Mouse (Mus musculus) liver, adult 2 months (tissue): ENCODE measurements around the gene Igfn1. TPM values are rescaled to one million over a fixed set of nuclear protein-coding genes. Genes with fewer than 3 reads are reported as not detected.

Experiments
- DNase-seq: peaks from one replicate; pipeline ENCODE4 v3.0.0-alpha.2; 2011; ENCODE audit warnings: low read depth, low spot score; ENCODE audit errors: extremely low read depth
- H3K27ac ChIP-seq: fragments of 200-500 bp; replicated peaks from 2 replicates; pipeline ENCODE4 v1.5.1; 2012; ENCODE audit warnings: low read depth, mild to moderate bottlenecking, control low read depth, inconsistent platforms, low read length; ENCODE audit not compliant: insufficient read depth
- H3K27me3 ChIP-seq: fragments of 200-500 bp; 2 replicates; pipeline ENCODE4 v1.6.1; 2012; ENCODE audit warnings: mild to moderate bottlenecking, moderate library complexity, low read length, inconsistent platforms; ENCODE audit not compliant: control insufficient read depth, insufficient read depth
- H3K36me3 ChIP-seq: fragments of 200-500 bp; 2 replicates; pipeline ENCODE4 v1.6.1; 2012; ENCODE audit warnings: low read length, inconsistent platforms; ENCODE audit not compliant: control insufficient read depth, insufficient read depth
- H3K4me1 ChIP-seq: fragments of 200-500 bp; 2 replicates; pipeline ENCODE4 v1.6.1; 2011; ENCODE audit warnings: low read length; ENCODE audit not compliant: control insufficient read depth, insufficient read depth
- H3K4me3 ChIP-seq: fragments of 200-500 bp; 2 replicates; pipeline ENCODE4 v1.5.1; 2011; ENCODE audit warnings: low read depth, mild to moderate bottlenecking, control low read depth, low read length, moderate library complexity; ENCODE audit not compliant: insufficient read depth
- H3K79me2 ChIP-seq: fragments of 200-500 bp; 2 replicates; pipeline ENCODE4 v1.6.1; 2012; ENCODE audit warnings: inconsistent platforms, mild to moderate bottlenecking, low read length, moderate library complexity; ENCODE audit not compliant: control insufficient read depth, insufficient read depth
- H3K9ac ChIP-seq: fragments of 200-500 bp; 2 replicates; pipeline ENCODE4 v1.6.1; 2012; ENCODE audit warnings: low read depth, mild to moderate bottlenecking, control low read depth, inconsistent platforms, low read length
- CTCF ChIP-seq: fragments of 200-500 bp; IDR thresholded peaks from 2 replicates; pipeline ENCODE4 v1.5.1; 2011; ENCODE audit warnings: low read depth, low read length, control low read depth
- POLR2A ChIP-seq: fragments of 200-500 bp; IDR thresholded peaks from 2 replicates; pipeline ENCODE4 v1.6.1; 2011; ENCODE audit warnings: low read length, control low read depth; ENCODE audit not compliant: insufficient read depth; ENCODE audit errors: extremely low read depth
- WGBS: fragments of 180-500 bp; shearing (Covaris S2); methylation state at CpG from one replicate; pipeline ENCODE4 v1.1.7; 2018; 5-methylcytosine and 5-hydroxymethylcytosine counted together
- polyA plus RNA-seq: library from polyadenylated mRNA; depleted of rRNA; stranded (reverse); fragments of >200 nt; gene quantifications from 2 replicates; pipeline ENCODE4 v1.2.3, GENCODE M21; 2012
- total RNA-seq: library from RNA; depleted of rRNA; stranded (reverse); fragments of >200 nt; gene quantifications from 2 replicates; pipeline ENCODE4 v1.2.3, GENCODE M21; 2014

The Igfn1 gene
- total and polyA plus RNA-seq, 2 experiments, result not detected

GRCm38 (mm10) chr1:136014796-136015502 lies 8.8 kb upstream of the Igfn1 start:
- Histone ChIP-seq H3K4me3 (no peak overlapping the region), H3K9ac (no peak overlapping the region), H3K27me3 (no peaks in the 10 kb centered on the region), H3K4me1 (no peaks in the 10 kb centered on the region; the same call in 1 of the 2 replicates), H3K27ac (no peak overlapping the region), H3K79me2 (no peaks in the 10 kb centered on the region), H3K36me3 (no peaks in the 10 kb centered on the region)
- WGBS, result 82% methylated on average over 2 of the region's 2 CpGs
- TF ChIP-seq CTCF (no peak), POLR2A (no peak)
- DNase-seq, result no peak

- Histone ChIP-seq H3K4me1 (no peaks in the 10 kb centered on the region; the same call in 1 of the 2 replicates), H3K4me3 (no peak overlapping the region), H3K27me3 (no peaks in the 10 kb centered on the region), H3K36me3 (no peaks in the 10 kb centered on the region), H3K9ac (no peak overlapping the region), H3K27ac (no peak overlapping the region), H3K79me2 (no peaks in the 10 kb centered on the region)
- peak; percentile 80 for DNase-seq
- TF ChIP-seq POLR2A, result no peak
- TF ChIP-seq CTCF, result no peak
- 26% methylated on average over 4 of the region's 4 CpGs for WGBS
Observed at GRCm38 (mm10) chr1:136013513-136013912, 7.4 kb upstream of the Igfn1 start.

GRCm38 (mm10) chr1:136010247-136010646 lies 4.1 kb upstream of the Igfn1 start:
- no peak for DNase-seq
- no peaks in the 10 kb centered on the region for H3K79me2 ChIP-seq
- no peak overlapping the region for H3K4me3 ChIP-seq
- H3K36me3 ChIP-seq, result no peaks in the 10 kb centered on the region
- WGBS, result 93% methylated on average over 4 of the region's 4 CpGs
- H3K9ac ChIP-seq, result no peak overlapping the region
- no peak overlapping the region for H3K27ac ChIP-seq
- TF ChIP-seq POLR2A (no peak), CTCF (no peak)
- no peaks in the 10 kb centered on the region; the same call in 1 of the 2 replicates for H3K4me1 ChIP-seq
- no peaks in the 10 kb centered on the region for H3K27me3 ChIP-seq

DNA sequence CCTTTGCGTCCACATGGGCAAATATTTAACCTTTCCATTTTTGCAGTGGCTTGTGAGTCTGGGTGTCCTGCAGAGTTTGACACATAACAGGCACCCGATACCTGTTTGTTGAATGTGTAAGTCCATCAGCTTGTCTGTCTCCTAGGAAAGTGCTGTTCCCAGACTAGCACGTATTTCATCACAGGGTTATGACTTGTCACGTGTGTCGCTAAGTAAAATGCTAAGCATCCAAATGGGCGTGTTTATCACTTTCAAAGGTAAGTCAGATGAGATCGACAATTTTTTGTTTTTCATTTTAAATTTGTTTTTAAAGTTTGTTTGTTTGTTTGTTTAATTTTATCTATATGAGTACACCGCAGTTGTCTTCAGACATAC lies 2.0 kb upstream of the Igfn1 start:
- Histone ChIP-seq H3K27ac (no peak overlapping the region), H3K27me3 (no peaks in the 10 kb centered on the region), H3K36me3 (no peaks in the 10 kb centered on the region), H3K4me3 (no peak overlapping the region), H3K79me2 (no peaks in the 10 kb centered on the region), H3K4me1 (no peaks in the 10 kb centered on the region; the same call in 1 of the 2 replicates), H3K9ac (no peak overlapping the region)
- DNase-seq, result no peak
- whole genome bisulfite sequencing, result 11% methylated on average over 8 of the region's 8 CpGs
- TF ChIP-seq CTCF, result no peak

DNA sequence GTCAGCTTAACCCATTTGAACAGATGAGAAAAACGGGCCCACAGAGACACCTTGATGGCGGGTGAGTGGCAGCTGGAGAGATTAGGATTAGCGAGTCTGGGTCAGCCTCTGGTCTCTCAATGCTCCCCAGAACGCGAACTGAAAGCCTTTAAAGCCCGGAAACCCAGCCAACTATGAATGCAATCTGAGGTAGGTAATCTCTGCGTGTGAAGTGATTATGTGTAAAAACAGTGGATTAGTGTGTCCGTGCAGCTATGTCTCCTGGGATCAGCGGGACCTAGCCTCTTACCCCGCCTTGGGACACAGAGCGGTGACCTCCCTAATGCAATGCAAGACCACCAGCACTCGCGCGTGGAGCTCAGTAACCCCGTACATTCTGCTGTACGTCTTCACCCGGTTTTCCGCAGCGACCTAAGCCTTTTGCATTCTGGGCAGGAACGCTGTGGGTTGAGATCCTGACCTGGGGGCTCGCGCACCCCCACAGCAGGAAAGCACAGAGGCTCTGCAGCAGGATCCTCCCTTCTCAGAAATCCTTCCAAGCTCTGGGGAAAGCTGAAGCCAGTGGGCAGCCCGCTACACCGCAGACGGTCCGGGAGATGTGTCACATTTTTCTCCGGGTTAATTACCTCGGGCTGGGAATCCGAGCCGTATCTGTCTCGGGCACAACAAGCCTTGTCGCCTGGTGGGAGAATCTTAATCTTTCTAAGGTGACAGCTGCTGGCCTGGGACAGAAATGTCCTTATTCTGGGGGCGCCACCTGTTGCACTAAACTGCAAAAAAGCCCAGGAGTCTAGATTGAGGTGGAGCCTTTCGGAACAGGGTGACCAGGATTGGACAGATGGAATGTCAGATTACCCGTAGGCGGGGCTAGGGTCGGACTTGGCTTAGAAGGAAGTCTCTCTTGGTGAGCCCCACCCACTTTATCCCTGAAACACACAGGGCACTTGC lies 1.3 kb upstream of the Igfn1 start, which contains the start of gene Tmem9:
Gene Tmem9 (plus strand): TSS at position 940 of the 948 bp plus-strand sequence.
- Histone ChIP-seq H3K79me2 (no peaks in the 10 kb centered on the region), H3K4me3 (peak within 1 kb of the TSS; percentile 53), H3K27me3 (no peaks in the 10 kb centered on the region), H3K9ac (peak within 1 kb of the TSS; percentile 64), H3K27ac (no peak within 1 kb of the TSS; the same call in 1 of the 2 replicates), H3K36me3 (no peaks in the 10 kb centered on the region), H3K4me1 (no peaks in the 10 kb centered on the region; the same call in 1 of the 2 replicates)
- TF ChIP-seq POLR2A, result no peak
- no peak for TF ChIP-seq CTCF
- DNase-seq, result peak; percentile 95
- 8% methylated on average over 37 of the region's 37 CpGs for WGBS
